Mouse (Mus musculus) spleen, adult 18-20 months (tissue): ENCODE data around the gene Clca3b.
A peak's percentile ranks its signal among the peaks of the same experiment; 100 is the strongest.
"Not testable (repeated sequence)": the region's sequence is repeated elsewhere in the genome, so short reads cannot be mapped to it uniquely, and the experiment has no call there.

Experiments
- DNase-seq, 2 experiments: peaks; one replicate each; pipeline ENCODE4 v3.0.0; 2022; ENCODE audit warnings: mixed read lengths in 2 of 2

Gene Clca3b

DNA sequence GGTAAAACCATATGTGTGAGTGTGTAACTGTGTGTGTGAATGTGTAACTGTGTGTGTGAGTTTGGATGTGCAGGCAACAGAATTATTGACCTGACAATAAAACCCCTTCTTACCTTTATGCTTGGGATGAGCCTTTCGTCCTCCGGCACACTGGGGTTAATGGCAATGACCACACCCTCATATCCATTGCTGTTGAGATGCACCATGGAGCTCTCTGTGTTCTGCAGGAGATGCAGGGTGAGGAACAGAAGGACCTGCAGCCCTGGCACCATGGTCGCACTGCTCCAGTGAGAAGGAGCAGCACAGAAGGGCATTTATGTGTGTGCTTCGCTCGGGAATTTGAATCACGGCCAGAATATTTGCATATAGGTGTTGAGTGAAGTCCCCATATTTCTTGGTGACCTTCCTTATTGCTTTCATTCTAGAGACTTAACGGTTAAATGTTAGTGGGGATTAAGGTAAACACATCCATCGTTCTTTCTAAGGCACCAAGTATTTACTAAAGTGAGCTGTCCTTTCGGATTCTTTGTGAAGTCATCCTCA, at the start of gene Clca3b:
Gene Clca3b (minus strand): TSS at position 344 of the 543 bp plus-strand sequence.
- not testable (repeated sequence) for DNase-seq

GRCm38 (mm10) chr3:144897042-144897678, 48.0 kb upstream of the Clca3b start:
- DNase-seq, result no peak

GRCm38 (mm10) chr3:144890246-144890758, 41.1 kb upstream of the Clca3b start:
- DNase-seq, result no peak

DNA sequence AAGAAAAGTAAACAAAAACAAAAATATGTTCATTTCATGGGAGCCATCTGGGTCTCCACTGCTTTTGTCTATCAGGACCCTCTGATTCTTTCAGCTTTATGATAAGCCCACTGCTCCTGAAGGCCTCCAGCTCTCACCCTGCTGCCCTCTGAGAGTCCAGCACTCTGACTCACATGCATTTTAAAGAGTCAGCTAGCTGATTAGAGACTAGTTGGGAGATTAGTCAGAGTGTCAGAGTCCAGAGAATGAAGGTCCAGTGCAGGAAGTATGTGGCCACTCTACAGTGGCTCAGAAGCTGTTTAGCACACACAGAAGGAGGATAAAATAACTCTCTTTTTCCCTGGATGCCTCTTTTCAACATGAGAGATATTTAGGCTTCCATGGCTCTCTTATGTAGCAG, 37.8 kb upstream of the Clca3b start:
- no peak for DNase-seq

DNA sequence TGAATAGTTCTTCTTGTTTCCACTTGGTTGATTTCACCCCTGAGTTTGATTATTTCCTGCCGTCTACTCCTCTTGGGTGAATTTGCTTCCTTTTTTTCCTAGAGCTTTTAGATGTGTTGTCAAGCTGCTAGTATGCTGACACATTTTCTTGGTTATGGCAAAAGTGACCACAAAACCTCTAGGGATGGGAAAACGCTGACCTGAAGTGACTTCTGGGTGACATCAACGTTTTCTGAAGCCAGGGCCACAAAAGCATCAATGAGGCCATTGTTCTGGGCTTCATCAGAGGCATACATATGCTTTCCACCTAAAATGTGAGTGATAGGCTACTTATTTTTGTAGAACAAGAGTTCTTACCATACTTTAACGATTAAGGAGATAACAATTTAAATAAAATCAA, 22.9 kb upstream of the Clca3b start:
- DNase-seq, result not testable (repeated sequence)

GRCm38 (mm10) chr3:144849584-144849983, 427 bp upstream of the Clca3b start:
- DNase-seq, result no peak

- no peak for DNase-seq
Observed at GRCm38 (mm10) chr3:144827257-144827656, 21.9 kb downstream of the Clca3b start.

GRCm38 (mm10) chr3:144825151-144825550, 24.0 kb downstream of the Clca3b start:
- peak; percentile 6 to 59 for DNase-seq

DNA sequence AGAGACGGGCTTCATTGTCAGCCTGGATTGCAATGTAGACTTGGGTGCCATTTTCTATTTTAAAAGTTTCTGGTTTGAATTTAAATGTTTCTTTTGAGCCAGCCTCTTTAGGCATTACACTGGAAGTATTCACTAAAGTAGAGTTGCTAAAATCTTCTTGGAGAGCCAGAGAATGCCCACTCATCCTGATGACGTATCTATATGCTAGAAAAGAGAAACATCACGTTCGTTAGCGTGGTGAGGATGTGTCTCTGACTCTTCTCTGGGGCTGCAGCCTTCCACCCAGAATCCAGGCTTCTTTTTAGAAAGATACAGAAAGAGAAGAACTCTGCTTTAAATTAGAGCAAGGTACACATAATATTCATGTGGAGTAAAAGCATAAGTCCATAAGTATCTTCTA, 25.8 kb downstream of the Clca3b start:
- no peak for DNase-seq

DNA sequence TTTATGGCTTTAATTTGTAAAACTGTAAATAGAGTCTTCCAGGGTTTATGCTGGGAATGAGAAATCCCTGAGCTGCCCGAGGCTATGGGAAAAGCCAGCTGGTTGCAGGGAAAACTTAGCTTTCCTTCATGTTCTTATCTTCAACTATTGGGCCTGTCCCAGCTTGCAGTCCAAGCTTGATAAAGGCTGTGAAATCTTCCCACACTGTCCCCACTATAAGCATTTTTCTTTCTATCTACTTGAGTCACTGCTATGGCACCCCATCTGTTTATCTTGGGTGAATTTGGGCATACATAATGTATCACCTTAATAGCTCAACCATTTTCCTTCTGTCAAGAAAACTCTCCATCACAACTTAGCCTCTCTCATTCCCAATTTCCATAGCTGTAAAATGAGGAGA, 28.5 kb downstream of the Clca3b start:
- DNase-seq, result no peak

GRCm38 (mm10) chr3:144819219-144819618, 29.9 kb downstream of the Clca3b start, which contains the start of gene Clca3a2:
Clca3a2 (minus strand) TSS chr3:144819494.
- not testable (repeated sequence) for DNase-seq

GRCm38 (mm10) chr3:144813336-144813735, 35.8 kb downstream of the Clca3b start:
- not testable (repeated sequence) for DNase-seq

DNA sequence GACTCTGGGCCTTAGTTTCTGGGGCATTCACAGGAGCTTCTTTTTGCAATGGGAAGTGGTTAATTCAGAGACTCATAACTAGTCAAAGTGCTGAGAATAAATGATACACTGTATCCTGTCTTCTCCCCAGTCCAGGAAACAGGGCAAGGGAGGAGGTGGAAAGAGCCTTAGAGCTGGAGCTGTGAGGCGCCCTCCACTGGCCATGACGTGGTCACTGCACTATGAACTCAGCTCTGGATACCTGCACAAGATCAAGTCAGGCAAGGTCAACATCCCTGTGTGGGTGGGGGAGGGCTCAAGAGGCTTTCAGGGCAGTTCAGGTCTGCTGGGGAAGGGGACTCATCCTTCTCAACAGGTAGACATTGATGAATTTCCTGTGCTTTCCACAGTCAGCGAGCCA, 37.3 kb downstream of the Clca3b start:
- DNase-seq, result no peak

DNA sequence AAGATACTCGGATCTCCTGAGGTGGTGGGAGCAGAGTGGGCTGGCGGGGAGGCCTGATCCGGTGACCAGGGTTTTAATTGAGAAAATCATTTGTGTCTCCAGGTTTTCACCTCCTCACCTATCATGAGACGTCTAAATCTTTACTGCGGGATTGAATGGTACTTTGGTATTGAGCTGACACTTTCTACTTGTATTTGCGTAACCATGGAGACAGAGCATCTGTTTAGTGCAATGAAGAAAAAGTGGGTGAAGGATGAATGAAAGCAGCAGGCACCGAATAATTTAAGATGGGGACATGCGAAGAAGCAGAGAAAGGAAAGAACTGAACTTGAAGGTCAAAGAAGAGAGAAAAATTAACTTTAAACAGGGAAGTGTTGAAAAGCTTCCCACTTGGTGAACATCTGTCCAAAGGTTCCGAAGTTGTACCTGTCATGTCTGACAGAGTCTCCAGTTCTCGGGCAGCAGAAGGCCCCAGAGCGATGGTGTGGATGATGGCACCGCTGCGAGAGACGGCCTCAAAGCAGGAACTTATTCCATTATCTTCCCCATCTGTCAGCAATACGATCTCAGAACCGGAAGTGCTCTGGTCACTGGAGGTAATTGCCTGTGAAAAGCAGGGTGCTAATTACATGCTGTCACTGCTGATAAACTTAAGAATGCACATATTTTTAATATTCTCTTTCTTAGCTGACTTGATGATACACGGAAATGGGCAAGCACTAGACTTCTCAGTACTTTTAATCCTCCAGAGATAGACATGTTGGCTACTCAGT, 40.8 kb downstream of the Clca3b start:
- DNase-seq, result not testable (repeated sequence)

DNA sequence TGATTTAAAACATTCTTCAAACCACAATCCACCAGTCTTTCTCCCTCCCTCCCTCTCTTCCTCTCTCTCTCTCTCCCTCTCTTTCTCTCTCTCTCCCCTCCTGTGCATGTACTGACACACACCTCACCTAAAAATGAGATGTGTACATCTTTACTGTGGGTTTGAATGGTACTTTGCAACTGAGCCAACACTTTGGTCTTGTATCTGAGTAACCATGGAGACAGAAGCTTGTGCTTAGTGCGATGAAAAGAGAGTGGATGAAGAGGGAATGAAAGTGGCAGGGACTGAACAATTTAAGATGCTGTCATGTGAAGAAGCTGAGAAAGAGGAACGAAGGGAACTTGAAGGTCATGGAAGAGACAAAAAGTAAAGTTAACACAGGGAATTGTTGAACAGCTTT, 42.5 kb downstream of the Clca3b start:
- DNase-seq, result not testable (repeated sequence)

DNA sequence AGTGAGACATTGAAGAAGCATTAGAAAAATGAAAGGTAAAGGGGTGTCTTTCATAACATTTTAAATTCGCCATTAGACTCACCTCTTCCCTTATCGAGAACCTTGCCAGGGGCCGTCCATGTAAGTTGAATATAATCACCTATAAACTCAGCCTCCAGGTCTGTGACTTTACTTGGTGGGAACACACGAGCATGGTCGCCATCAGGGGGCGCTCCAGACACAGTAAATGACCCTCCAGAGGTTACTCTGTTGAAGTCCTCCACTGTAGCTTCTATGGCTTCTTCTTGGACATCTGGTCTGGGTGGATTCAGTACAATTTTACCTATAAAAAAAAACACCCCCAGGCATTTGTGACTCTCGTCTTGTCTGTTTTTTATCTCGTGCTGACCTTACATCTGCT, 47.3 kb downstream of the Clca3b start:
- DNase-seq, result no peak

GRCm38 (mm10) chr3:144785181-144786148, 63.7 kb downstream of the Clca3b start:
- DNase-seq, result no peak
